Mouse (Mus musculus) neural tube, embryonic 13.5 days (tissue): ENCODE data around the gene Tmc6. TPM values are rescaled to one million over a fixed set of nuclear protein-coding genes. Genes with fewer than 3 reads are reported as not detected.

Experiments
- ATAC-seq: fragments of 200-750 bp; cut with Nextera tagmentation; 2 replicates; pipeline ENCODE4 v1.8.0; 2017; ENCODE audit warnings: low read depth, mild to moderate bottlenecking, moderate TSS enrichment, moderate library complexity
- H3K27ac ChIP-seq: fragments of 300-500 bp; sonication (generic); replicated peaks from 2 replicates; pipeline ENCODE4 v1.5.1; 2015; ENCODE audit warnings: moderate library complexity, mild to moderate bottlenecking, inconsistent platforms
- H3K27me3 ChIP-seq: fragments of 300-500 bp; sonication (generic); 2 replicates; pipeline ENCODE4 v1.6.1; 2015; ENCODE audit warnings: mild to moderate bottlenecking, inconsistent platforms
- H3K36me3 ChIP-seq: fragments of 300-500 bp; sonication (generic); 2 replicates; pipeline ENCODE4 v1.6.1; 2015; ENCODE audit warnings: mild to moderate bottlenecking, inconsistent platforms
- H3K4me1 ChIP-seq: fragments of 300-500 bp; sonication (generic); replicated peaks from 2 replicates; pipeline ENCODE4 v1.6.1; 2015; ENCODE audit warnings: inconsistent platforms
- H3K4me2 ChIP-seq: fragments of 300-500 bp; sonication (generic); 2 replicates; pipeline ENCODE4 v1.6.1; 2015; ENCODE audit warnings: inconsistent platforms, mild to moderate bottlenecking, moderate library complexity
- H3K4me3 ChIP-seq: fragments of 300-500 bp; sonication (generic); 2 replicates; pipeline ENCODE4 v1.5.1; 2015; ENCODE audit warnings: mild to moderate bottlenecking, inconsistent platforms
- H3K9ac ChIP-seq: fragments of 300-500 bp; sonication (generic); 2 replicates; pipeline ENCODE4 v1.6.1; 2015; ENCODE audit warnings: moderate library complexity, mild to moderate bottlenecking, inconsistent platforms
- H3K9me3 ChIP-seq: fragments of 300-500 bp; sonication (generic); 2 replicates; pipeline ENCODE4 v1.6.1; 2016; ENCODE audit warnings: inconsistent platforms
- WGBS: fragments of 180-500 bp; shearing (Covaris S2); methylation state at CpG from one replicate; pipeline ENCODE4 v1.1.7; 2015; 5-methylcytosine and 5-hydroxymethylcytosine counted together
- polyA plus RNA-seq: library from polyadenylated mRNA; unstranded; fragments of >200 nt; fragmentation: Nextera tagmentation; extraction: Ambion mirVana; gene quantifications from 2 replicates; pipeline ENCODE4 v1.2.1, GENCODE M21; 2015

Gene Tmc6
- polyA plus RNA-seq, 1 experiment from 2014 or later, result 9.7 TPM

GRCm38 (mm10) chr11:117736037-117736689, 45.8 kb downstream of the Tmc6 start:
- 72% methylated on average over 5 of the region's 5 CpGs for WGBS
- ATAC-seq, result no peak

GRCm38 (mm10) chr11:117731470-117731869, 50.5 kb downstream of the Tmc6 start:
- H3K4me2 ChIP-seq, result no peak overlapping the region
- H3K9ac ChIP-seq, result no peak overlapping the region
- H3K9me3 ChIP-seq, result no peaks in the 10 kb centered on the region
- H3K4me1 ChIP-seq, result peaks cover 12% of the 10 kb centered on the region
- H3K27ac ChIP-seq, result no peak overlapping the region
- 93% methylated on average over 7 of the region's 7 CpGs for WGBS
- no peak overlapping the region for H3K4me3 ChIP-seq
- H3K36me3 ChIP-seq, result peaks cover 45% of the 10 kb centered on the region
- ATAC-seq, result no peak
- H3K27me3 ChIP-seq, result no peaks in the 10 kb centered on the region

More at GRCm38 (mm10) chr11:117736037-117736689, 45.8 kb downstream of the Tmc6 start:
- Histone ChIP-seq H3K36me3 (peaks cover 89% of the 10 kb centered on the region), H3K27ac (no peak overlapping the region), H3K4me1 (no peaks in the 10 kb centered on the region), H3K9me3 (no peaks in the 10 kb centered on the region), H3K9ac (no peak overlapping the region), H3K27me3 (no peaks in the 10 kb centered on the region), H3K4me3 (no peak overlapping the region), H3K4me2 (no peak overlapping the region)

- H3K4me3 ChIP-seq, result no peak overlapping the region
- H3K9me3 ChIP-seq, result no peaks in the 10 kb centered on the region
- H3K36me3 ChIP-seq, result peaks cover 41% of the 10 kb centered on the region
- no peak overlapping the region for H3K27ac ChIP-seq
- 66% methylated on average over 4 of the region's 4 CpGs for WGBS
- no peak overlapping the region for H3K4me2 ChIP-seq
- no peaks in the 10 kb centered on the region for H3K27me3 ChIP-seq
- H3K4me1 ChIP-seq, result peaks cover 12% of the 10 kb centered on the region
- ATAC-seq, result no peak
- no peak overlapping the region for H3K9ac ChIP-seq
These were observed 51.5 kb downstream of the Tmc6 start for GRCm38 (mm10) chr11:117730490-117730838.

- Histone ChIP-seq H3K9ac (no peak overlapping the region), H3K9me3 (no peaks in the 10 kb centered on the region), H3K4me2 (no peak overlapping the region), H3K27me3 (no peaks in the 10 kb centered on the region), H3K4me3 (no peak overlapping the region), H3K27ac (0 out of 2 replicates have a peak overlapping the region, but pooled peaks have one; percentile 42), H3K36me3 (peaks cover 35% of the 10 kb centered on the region), H3K4me1 (peaks cover 12% of the 10 kb centered on the region)
- 85% methylated on average over 7 of the region's 7 CpGs for WGBS
- ATAC-seq, result no peak
These were observed 52.1 kb downstream of the Tmc6 start for GRCm38 (mm10) chr11:117729798-117730489.

GRCm38 (mm10) chr11:117729341-117729740, 52.7 kb downstream of the Tmc6 start:
- Histone ChIP-seq H3K9ac (no peak overlapping the region), H3K27ac (no peak overlapping the region)
- WGBS, result 92% methylated on average over 3 of the region's 3 CpGs

GRCm38 (mm10) chr11:117728841-117729240, 53.2 kb downstream of the Tmc6 start:
- H3K9me3 ChIP-seq, result no peaks in the 10 kb centered on the region
- H3K4me2 ChIP-seq, result no peak overlapping the region
- no peak overlapping the region for H3K4me3 ChIP-seq
- peaks cover 12% of the 10 kb centered on the region for H3K4me1 ChIP-seq
- H3K27ac ChIP-seq, result no peak overlapping the region
- 76% methylated on average over 1 of the region's 1 CpGs for WGBS
- no peak for ATAC-seq
- no peak overlapping the region for H3K9ac ChIP-seq
- peaks cover 27% of the 10 kb centered on the region for H3K36me3 ChIP-seq
- no peaks in the 10 kb centered on the region for H3K27me3 ChIP-seq

More at GRCm38 (mm10) chr11:117729341-117729740, 52.7 kb downstream of the Tmc6 start:
- peaks cover 12% of the 10 kb centered on the region for H3K4me1 ChIP-seq
- no peaks in the 10 kb centered on the region for H3K27me3 ChIP-seq
- H3K4me3 ChIP-seq, result no peak overlapping the region
- no peak overlapping the region for H3K4me2 ChIP-seq
- H3K9me3 ChIP-seq, result no peaks in the 10 kb centered on the region
- H3K36me3 ChIP-seq, result peaks cover 31% of the 10 kb centered on the region
- ATAC-seq, result no peak

- 92% methylated on average over 5 of the region's 5 CpGs for WGBS
- H3K36me3 ChIP-seq, result peaks cover 27% of the 10 kb centered on the region
- H3K27ac ChIP-seq, result no peak overlapping the region
- H3K4me1 ChIP-seq, result peaks cover 12% of the 10 kb centered on the region
- no peak for ATAC-seq
- H3K9ac ChIP-seq, result no peak overlapping the region
- H3K4me2 ChIP-seq, result no peak overlapping the region
- H3K4me3 ChIP-seq, result no peak overlapping the region
- H3K9me3 ChIP-seq, result no peaks in the 10 kb centered on the region
- H3K27me3 ChIP-seq, result no peaks in the 10 kb centered on the region
These were observed 53.8 kb downstream of the Tmc6 start for GRCm38 (mm10) chr11:117728245-117728644.

GRCm38 (mm10) chr11:117727031-117727430, 55.0 kb downstream of the Tmc6 start:
- H3K4me2 ChIP-seq, result no peak overlapping the region
- no peak overlapping the region for H3K27ac ChIP-seq
- H3K9me3 ChIP-seq, result no peaks in the 10 kb centered on the region
- no peaks in the 10 kb centered on the region for H3K27me3 ChIP-seq
- ATAC-seq, result no peak
- H3K4me3 ChIP-seq, result no peak overlapping the region
- H3K36me3 ChIP-seq, result peaks cover 29% of the 10 kb centered on the region
- no peak overlapping the region for H3K9ac ChIP-seq
- H3K4me1 ChIP-seq, result peaks cover 12% of the 10 kb centered on the region
- WGBS, result 94% methylated on average over 4 of the region's 4 CpGs

GRCm38 (mm10) chr11:117724604-117725301, 57.2 kb downstream of the Tmc6 start:
- no peak overlapping the region for H3K4me2 ChIP-seq
- no peak overlapping the region for H3K4me3 ChIP-seq
- peaks cover 50% of the 10 kb centered on the region for H3K36me3 ChIP-seq
- H3K4me1 ChIP-seq, result peaks cover 5% of the 10 kb centered on the region; the same call in 1 of the 2 replicates
- no peak overlapping the region for H3K9ac ChIP-seq
- no peak overlapping the region for H3K27ac ChIP-seq
- no peaks in the 10 kb centered on the region for H3K27me3 ChIP-seq
- no peaks in the 10 kb centered on the region for H3K9me3 ChIP-seq
- WGBS, result 87% methylated on average over 6 of the region's 6 CpGs
- no peak for ATAC-seq

- no peak overlapping the region for H3K9ac ChIP-seq
- no peak overlapping the region for H3K4me3 ChIP-seq
- H3K36me3 ChIP-seq, result peaks cover 93% of the 10 kb centered on the region
- no peak for ATAC-seq
- no peaks in the 10 kb centered on the region for H3K27me3 ChIP-seq
- no peak overlapping the region for H3K4me2 ChIP-seq
- 94% methylated on average over 3 of the region's 3 CpGs for WGBS
- no peak overlapping the region for H3K27ac ChIP-seq
- no peaks in the 10 kb centered on the region for H3K9me3 ChIP-seq
- H3K4me1 ChIP-seq, result no peaks in the 10 kb centered on the region
These were observed 63.2 kb downstream of the Tmc6 start for GRCm38 (mm10) chr11:117718838-117719237.
